Mouse (Mus musculus) thymus, adult 18-20 months (tissue): ENCODE results near the gene Kif21a.

Experiments
- DNase-seq, 2 experiments: peaks; one replicate each; pipeline ENCODE4 v3.0.0; 2022; ENCODE audit warnings: mixed read lengths in 2 of 2

The Kif21a gene

GRCm38 (mm10) chr15:91049496-91050441 lies at the start of gene Kif21a:
TSS of gene Kif21a (minus strand) at chr15:91049948.
- peak in 1 of 2 experiments; percentile 1 for DNase-seq

DNA sequence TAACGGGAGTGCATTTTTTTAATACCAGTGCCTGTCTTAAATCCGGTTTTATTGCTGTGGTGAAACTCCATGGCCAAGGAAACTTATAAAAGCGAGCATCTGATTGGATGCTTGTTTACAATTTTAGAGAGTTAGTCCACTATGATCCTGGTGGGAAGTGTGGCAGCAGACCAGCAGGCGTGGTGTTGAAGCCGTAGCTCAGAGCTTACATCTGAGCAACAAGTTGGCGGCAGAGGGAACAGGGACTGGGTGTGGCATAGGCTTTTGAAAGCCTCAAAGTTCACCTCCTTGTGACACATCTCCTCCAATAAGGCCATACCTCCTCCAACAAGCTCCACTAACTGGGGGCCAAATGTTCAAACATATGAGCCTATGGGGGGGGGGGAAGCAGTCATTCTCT lies 46.9 kb upstream of the Kif21a start:
- no peak for DNase-seq

DNA sequence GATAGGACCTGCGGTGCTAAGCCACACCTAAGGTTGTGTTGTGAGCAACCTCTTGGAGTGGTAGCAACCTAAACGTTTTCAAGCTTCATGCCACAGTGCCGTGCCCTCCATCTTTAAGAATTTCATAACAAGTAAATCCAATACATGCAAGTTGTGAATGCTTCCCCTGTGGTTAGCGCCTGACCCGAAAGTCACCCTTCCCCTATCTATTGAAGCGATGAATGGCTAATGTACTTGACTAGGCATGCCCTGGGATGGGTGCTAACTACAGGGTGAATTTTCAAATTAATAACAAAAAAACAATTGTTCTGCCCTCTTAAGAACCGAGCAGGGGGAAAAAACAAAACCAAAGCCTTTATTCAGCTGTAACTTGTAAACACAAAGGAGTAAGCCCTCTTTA lies 39.7 kb upstream of the Kif21a start:
- no peak for DNase-seq

DNA sequence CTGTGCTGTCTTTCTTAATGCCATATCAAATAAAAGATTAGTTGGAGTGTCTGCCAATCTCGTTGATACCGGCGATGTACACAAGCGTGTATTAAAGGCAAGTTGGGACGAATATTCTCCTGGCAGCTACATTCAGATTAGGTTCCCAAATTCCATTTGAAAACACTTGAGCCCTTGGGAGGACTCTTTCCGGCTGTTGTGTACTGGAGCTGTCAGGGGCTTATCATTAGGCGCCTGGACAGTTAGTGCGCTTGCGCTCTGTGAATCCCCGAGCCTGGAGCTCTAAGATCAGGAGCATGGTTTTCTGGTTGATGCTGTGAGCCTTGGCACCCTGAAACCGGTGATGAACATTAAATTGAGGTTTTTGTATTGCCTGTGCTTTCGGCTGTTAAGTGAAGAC lies 38.3 kb upstream of the Kif21a start:
- DNase-seq = no peak

DNA sequence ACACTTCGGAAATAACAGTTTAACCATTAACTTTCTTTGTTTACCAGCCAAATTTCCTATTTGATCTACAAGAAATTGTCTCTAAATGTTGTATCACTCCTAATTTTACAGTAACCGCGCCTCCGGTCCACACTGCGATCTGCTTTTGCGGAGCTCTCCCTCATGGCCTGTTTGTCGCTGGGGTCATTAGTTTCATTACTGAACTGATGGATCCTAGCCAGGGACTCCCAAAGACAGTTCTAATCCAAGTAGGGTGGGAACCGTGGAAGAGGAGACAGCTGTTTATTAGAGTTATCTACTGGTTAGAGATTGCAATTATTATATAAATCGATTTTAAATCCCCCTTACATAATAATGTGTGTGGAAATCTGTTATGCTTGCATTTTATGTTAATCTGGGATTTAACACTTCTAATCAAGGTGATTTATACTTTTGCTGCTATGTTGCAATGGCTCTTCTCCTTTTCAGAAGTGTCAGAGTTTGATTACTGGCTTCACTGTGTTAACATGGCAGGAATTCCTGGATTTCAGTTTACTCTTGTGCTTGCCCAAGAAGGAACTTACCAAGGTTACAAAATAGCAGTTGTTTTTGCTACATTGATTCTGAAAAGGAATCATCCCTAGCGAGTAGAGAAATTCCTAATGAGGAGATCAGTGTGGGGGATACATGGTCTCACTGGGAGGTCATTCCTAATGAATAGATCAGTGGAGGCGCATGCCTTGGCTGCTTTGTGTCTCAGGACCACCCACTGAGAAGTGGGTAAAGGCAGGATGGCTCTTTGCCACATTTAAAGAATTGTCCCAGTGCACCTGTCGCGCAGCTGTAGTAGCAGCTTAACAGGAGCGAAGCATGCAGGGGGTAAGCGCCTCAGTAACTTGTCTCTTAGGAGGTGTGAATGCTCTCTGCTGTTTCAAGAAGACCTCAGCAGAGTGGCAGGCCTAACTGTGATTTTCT lies 28.0 kb upstream of the Kif21a start:
- no peak for DNase-seq

DNA sequence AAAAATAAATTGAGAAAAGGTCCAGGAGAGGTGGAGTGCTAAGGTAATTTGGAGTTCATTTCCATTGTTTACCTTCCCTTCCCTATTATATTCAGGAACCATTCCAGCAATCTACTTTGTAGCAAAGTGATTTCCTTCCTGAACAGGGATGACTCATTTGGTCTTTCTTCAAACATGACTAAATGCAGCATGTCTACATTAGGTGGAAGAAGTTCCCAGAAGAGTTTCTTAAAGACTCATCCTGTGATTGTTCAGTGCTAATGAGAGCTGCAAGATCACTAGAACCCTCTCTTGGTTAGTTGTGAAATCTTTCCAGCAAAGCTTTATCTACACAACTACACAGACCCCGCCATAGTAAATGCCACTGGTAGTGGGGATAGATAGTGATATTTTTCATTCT lies 22.7 kb upstream of the Kif21a start:
- DNase-seq = no peak

DNA sequence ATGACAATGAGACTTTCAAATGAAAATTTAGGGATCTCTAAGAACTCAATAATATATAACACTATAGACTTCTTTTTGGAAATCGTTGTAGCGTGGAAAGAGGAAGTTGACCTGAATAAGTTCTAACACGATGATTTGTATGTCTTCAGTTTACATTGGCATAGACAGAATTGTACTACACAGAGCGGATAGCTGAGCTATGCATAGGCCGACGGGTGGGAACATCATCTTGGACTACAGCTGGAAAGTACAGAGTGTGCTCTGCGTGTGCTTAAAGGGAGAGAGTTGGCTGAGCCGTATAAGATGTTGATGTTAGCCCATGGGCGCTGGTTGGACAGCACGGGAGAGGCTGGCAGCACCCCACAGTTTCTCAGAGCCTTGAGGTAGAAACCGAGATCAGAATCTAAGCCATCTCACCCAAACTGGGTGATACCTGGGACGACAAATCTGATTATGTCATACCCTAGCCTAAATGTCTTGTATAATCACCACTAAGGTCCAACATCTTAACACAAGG lies 14.6 kb upstream of the Kif21a start:
- DNase-seq = no peak

- DNase-seq = no peak
Observed at GRCm38 (mm10) chr15:91063845-91064244, 14.1 kb upstream of the Kif21a start.

DNA sequence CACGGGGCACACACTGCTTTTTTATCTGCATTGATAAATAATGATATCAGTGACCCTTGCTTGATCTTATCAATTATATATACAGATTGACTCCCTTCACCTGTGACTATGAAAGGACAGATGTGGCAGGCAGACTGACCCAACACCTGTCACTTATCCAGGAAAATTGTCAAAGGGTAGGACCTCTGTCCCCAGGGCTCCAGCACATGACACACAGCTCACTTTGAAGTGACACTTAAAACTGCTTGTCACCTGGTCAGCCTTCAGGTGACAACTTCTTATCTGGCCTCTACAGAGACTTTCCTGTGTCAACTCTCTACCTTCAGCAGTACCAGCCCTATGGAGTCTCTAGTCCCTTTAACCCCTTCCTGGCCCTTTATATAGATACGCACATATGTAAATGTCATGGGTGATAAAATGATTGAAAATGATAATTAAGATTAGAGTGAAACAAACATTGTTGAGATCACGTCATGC lies 7.2 kb upstream of the Kif21a start:
- DNase-seq = no peak

- no peak for DNase-seq
Observed at GRCm38 (mm10) chr15:91056176-91056865, 6.6 kb upstream of the Kif21a start.

DNA sequence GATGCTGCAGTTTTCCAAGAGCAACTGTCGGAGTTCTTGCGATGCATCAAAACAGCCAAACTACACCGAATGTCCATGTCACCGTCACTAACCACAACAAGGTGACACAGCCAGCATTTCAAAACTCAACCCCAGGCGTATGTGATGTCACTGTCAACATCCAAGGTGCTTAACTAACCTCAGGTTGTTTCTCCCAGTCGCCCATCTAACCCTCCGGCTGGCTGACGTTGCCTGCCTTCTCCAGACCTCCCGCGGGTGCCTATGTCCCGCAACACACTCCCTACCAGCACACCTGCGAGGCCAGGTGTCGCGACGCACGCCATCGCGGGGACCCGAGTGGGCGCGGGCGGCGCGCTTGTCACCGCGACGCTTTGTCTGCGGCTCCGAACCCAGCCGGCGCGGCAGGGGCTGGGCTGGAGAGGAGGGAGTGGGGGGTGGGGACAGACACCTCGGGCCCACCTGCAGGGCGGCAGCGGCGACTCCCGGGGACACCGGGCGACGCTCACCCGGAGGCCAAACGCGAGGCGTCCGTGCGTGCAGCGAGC lies 725 bp downstream of the Kif21a start:
- DNase-seq = no peak

GRCm38 (mm10) chr15:91047627-91048026 lies 2.1 kb downstream of the Kif21a start:
- no peak for DNase-seq

DNA sequence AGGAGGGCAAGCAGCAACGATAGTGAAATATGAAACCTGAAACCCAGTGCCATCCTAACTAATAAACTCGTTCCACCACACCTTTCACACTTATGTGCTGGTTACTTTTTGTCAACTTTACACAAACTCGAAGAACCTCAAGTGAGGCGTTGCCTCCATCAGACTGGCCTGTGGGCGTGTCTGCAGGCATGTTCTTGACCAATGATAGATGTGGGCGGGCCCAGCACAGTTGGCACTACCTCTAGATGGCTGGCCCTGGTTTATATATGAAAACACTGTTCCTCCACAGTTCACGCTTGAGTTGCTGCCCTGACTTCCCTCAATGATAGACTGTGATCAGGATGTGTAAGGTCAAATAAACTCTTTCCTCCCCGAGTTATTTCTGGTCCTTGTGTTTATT lies 3.2 kb downstream of the Kif21a start:
- DNase-seq = no peak

GRCm38 (mm10) chr15:91043263-91043662 lies 6.5 kb downstream of the Kif21a start:
- DNase-seq = no peak

- no peak for DNase-seq
Observed at GRCm38 (mm10) chr15:91038860-91039259, 10.9 kb downstream of the Kif21a start.

- DNase-seq = no peak
Observed at GRCm38 (mm10) chr15:91034090-91034489, 15.7 kb downstream of the Kif21a start.

DNA sequence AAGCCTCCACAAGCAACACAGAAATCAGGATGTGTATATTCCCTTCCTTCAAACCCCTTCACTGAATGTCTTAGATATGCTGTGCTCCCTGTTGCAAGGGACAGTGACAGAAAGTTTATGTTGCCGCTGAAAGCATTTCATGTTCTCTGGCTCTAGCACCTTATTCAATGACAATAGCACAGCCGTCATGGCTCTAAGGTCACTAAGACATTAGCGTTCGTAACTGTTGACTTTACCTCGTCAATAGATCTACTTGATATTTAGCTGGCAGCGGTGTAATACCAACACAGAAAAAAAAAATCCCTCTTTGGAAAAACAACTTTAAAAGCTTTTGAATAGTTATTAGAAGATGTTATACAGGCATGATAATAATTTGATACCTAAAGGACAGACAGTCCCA lies 16.2 kb downstream of the Kif21a start:
- DNase-seq = no peak

DNA sequence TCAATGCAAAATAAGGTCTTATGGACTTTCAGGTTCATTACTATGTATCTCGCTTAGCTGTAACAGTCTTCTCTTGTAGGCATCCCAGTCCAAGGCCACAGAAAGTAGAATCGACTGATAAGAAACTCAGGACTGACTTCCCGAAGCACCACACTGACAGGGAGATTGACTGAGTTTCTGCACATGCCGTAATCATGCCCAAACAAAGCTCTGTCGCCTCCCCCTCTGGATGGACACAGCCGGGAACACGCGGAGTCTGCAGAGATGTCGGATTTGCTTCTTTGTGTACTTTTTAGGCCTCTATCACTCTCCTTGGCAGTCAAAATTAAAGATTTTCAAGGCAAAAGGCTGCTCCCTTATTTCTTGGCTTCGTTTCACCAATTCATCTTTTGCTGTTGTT lies 20.8 kb downstream of the Kif21a start:
- no peak for DNase-seq

GRCm38 (mm10) chr15:91028494-91028893 lies 21.3 kb downstream of the Kif21a start:
- no peak for DNase-seq

- DNase-seq = no peak
Observed at GRCm38 (mm10) chr15:91022276-91022675, 27.5 kb downstream of the Kif21a start.

- no peak for DNase-seq
Observed at GRCm38 (mm10) chr15:91018861-91019187, 30.9 kb downstream of the Kif21a start.

DNA sequence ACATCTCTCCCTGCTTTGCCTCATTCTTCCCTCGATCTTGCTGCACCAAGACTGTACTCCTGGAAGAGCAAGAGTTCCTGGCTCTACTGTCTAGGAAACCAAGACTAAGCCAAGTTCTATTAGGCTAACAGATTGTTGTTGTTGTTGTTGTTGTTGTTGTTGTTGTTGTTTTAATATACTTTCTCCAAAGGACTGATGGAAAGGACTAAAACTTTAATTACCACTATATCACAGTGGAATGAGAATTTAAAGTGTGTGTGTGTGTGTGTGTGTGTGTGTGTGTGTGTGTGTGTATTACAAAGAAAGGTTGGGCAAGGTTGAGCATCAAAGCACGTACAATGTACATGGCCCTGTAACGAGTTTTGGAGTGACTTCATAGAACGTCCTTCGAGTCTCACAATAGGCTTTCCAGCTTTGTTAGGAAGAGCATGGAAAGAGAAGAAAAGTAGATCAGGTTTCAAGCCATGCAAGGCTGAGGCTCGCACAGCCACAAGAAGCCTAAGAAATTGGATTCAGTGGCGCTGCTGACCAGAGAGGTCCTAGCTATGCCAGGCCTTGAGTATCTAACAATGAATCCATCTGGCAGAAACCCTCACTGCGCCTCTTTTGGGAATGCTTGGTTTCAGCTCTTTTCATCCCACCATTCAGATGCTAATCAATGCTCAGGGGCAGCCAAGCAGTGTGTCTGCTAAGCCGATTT lies 31.4 kb downstream of the Kif21a start:
- no peak for DNase-seq
